Mouse (Mus musculus): ENCODE data around the gene Pkd1l2. TPM values are rescaled to one million over a fixed set of nuclear protein-coding genes. Genes with fewer than 3 reads are reported as not detected.

The Pkd1l2 gene
- total RNA-seq, 1 experiment, result 1.5 TPM

- in situ Hi-C loops (cut with MboI; ENCODE audit: low sequenced_read_pairs in 2 of 2, unreplicated experiment in 2 of 2), result no loop called here
- TF ChIP-seq CHD2 (IDR thresholded peaks at IDR 0.05; ENCODE audit: low read depth, low read length), result no peak
- no peak for TF ChIP-seq ZC3H11A (IDR thresholded peaks at IDR 0.05; ENCODE audit: borderline replicate concordance, low read depth, low read length)
- no peak for TF ChIP-seq HCFC1 (IDR thresholded peaks at IDR 0.05; ENCODE audit: borderline replicate concordance, insufficient read depth, low read length)
- TF ChIP-seq ZNF384 (IDR thresholded peaks at IDR 0.05; ENCODE audit: low read depth, low read length), result no peak
- no peak for TF ChIP-seq MAFK (IDR thresholded peaks at IDR 0.05; ENCODE audit: insufficient read depth, low read depth, low read length)
- no peak overlapping the region for H3K9ac ChIP-seq (ENCODE audit: insufficient read depth, low read depth, low read length, poor library complexity, severe bottlenecking)
- H3K4me1 ChIP-seq (ENCODE audit: control insufficient read depth in 2 of 2, insufficient read depth in 2 of 2, low read length in 2 of 2, poor library complexity in 1 of 2), result no peaks in the 10 kb centered on the region
- DNase-seq (ENCODE audit: low read depth, low spot score), result no peak
- no peaks in the 10 kb centered on the region for H3K36me3 ChIP-seq (ENCODE audit: control insufficient read depth, insufficient read depth, low read length, poor library complexity, severe bottlenecking)
- H3K4me3 ChIP-seq (ENCODE audit: insufficient read depth in 1 of 2, low read depth in 1 of 2, low read length in 2 of 2, poor library complexity in 1 of 2, severe bottlenecking in 1 of 2), result no peak overlapping the region
- no peak overlapping the region for H3K27ac ChIP-seq (ENCODE audit: insufficient read depth, low read depth, low read length, poor library complexity, severe bottlenecking)
- H3K9me3 ChIP-seq (ENCODE audit: control insufficient read depth, insufficient read depth, low read depth, low read length), result no peaks in the 10 kb centered on the region
Observed at GRCm38 (mm10) chr8:117097051-117097563, 14.9 kb upstream of the Pkd1l2 start.

GRCm38 (mm10) chr8:117095647-117096046 lies 13.4 kb upstream of the Pkd1l2 start, which contains the start of gene Bco1:
Bco1 (plus strand) TSS chr8:117095854.
- Histone ChIP-seq H3K9me3 (ENCODE audit: control insufficient read depth, insufficient read depth, low read depth, low read length) (no peaks in the 10 kb centered on the region), H3K9ac (ENCODE audit: insufficient read depth, low read depth, low read length, poor library complexity, severe bottlenecking) (no peak within 1 kb of the TSS), H3K4me1 (ENCODE audit: control insufficient read depth in 2 of 2, insufficient read depth in 2 of 2, low read length in 2 of 2, poor library complexity in 1 of 2) (no peaks in the 10 kb centered on the region), H3K36me3 (ENCODE audit: control insufficient read depth, insufficient read depth, low read length, poor library complexity, severe bottlenecking) (no peaks in the 10 kb centered on the region), H3K4me3 (ENCODE audit: insufficient read depth in 1 of 2, low read depth in 1 of 2, low read length in 2 of 2, poor library complexity in 1 of 2, severe bottlenecking in 1 of 2) (no peak within 1 kb of the TSS), H3K27ac (ENCODE audit: insufficient read depth, low read depth, low read length, poor library complexity, severe bottlenecking) (no peak within 1 kb of the TSS)
- TF ChIP-seq ZNF384 (IDR thresholded peaks at IDR 0.05; ENCODE audit: low read depth, low read length), result no peak
- in situ Hi-C loops (cut with MboI; ENCODE audit: low sequenced_read_pairs in 2 of 2, unreplicated experiment in 2 of 2), result no loop called here
- DNase-seq (ENCODE audit: low read depth, low spot score), result no peak

- no peak for DNase-seq (ENCODE audit: low read depth, low spot score)
- TF ChIP-seq CHD2 (IDR thresholded peaks at IDR 0.05; ENCODE audit: low read depth, low read length), result no peak
- TF ChIP-seq HCFC1 (IDR thresholded peaks at IDR 0.05; ENCODE audit: borderline replicate concordance, insufficient read depth, low read length), result no peak
- TF ChIP-seq ZC3H11A (IDR thresholded peaks at IDR 0.05; ENCODE audit: borderline replicate concordance, low read depth, low read length), result no peak
- no peak for TF ChIP-seq ZNF384 (IDR thresholded peaks at IDR 0.05; ENCODE audit: low read depth, low read length)
- TF ChIP-seq MAFK (IDR thresholded peaks at IDR 0.05; ENCODE audit: insufficient read depth, low read depth, low read length), result no peak
- Histone ChIP-seq H3K4me1 (ENCODE audit: control insufficient read depth in 2 of 2, insufficient read depth in 2 of 2, low read length in 2 of 2, poor library complexity in 1 of 2) (no peaks in the 10 kb centered on the region), H3K27ac (ENCODE audit: insufficient read depth, low read depth, low read length, poor library complexity, severe bottlenecking) (no peak overlapping the region), H3K4me3 (ENCODE audit: insufficient read depth in 1 of 2, low read depth in 1 of 2, low read length in 2 of 2, poor library complexity in 1 of 2, severe bottlenecking in 1 of 2) (no peak overlapping the region), H3K36me3 (ENCODE audit: control insufficient read depth, insufficient read depth, low read length, poor library complexity, severe bottlenecking) (no peaks in the 10 kb centered on the region), H3K9me3 (ENCODE audit: control insufficient read depth, insufficient read depth, low read depth, low read length) (no peaks in the 10 kb centered on the region), H3K9ac (ENCODE audit: insufficient read depth, low read depth, low read length, poor library complexity, severe bottlenecking) (no peak overlapping the region)
- in situ Hi-C loops (cut with MboI; ENCODE audit: low sequenced_read_pairs in 2 of 2, unreplicated experiment in 2 of 2), result no loop called here
Observed at GRCm38 (mm10) chr8:117094053-117094452, 11.8 kb upstream of the Pkd1l2 start.

GRCm38 (mm10) chr8:117089802-117090201 lies 7.6 kb upstream of the Pkd1l2 start:
- in situ Hi-C loops (cut with MboI; ENCODE audit: low sequenced_read_pairs in 2 of 2, unreplicated experiment in 2 of 2), result no loop called here
- no peaks in the 10 kb centered on the region for H3K4me1 ChIP-seq (ENCODE audit: control insufficient read depth in 2 of 2, insufficient read depth in 2 of 2, low read length in 2 of 2, poor library complexity in 1 of 2)
- TF ChIP-seq ZC3H11A (IDR thresholded peaks at IDR 0.05; ENCODE audit: borderline replicate concordance, low read depth, low read length), result no peak
- no peak for TF ChIP-seq HCFC1 (IDR thresholded peaks at IDR 0.05; ENCODE audit: borderline replicate concordance, insufficient read depth, low read length)
- TF ChIP-seq CHD2 (IDR thresholded peaks at IDR 0.05; ENCODE audit: low read depth, low read length), result no peak
- TF ChIP-seq MAFK (IDR thresholded peaks at IDR 0.05; ENCODE audit: insufficient read depth, low read depth, low read length), result no peak
- TF ChIP-seq ZNF384 (IDR thresholded peaks at IDR 0.05; ENCODE audit: low read depth, low read length), result no peak
- DNase-seq (ENCODE audit: low read depth, low spot score), result no peak
- H3K4me3 ChIP-seq (ENCODE audit: insufficient read depth in 1 of 2, low read depth in 1 of 2, low read length in 2 of 2, poor library complexity in 1 of 2, severe bottlenecking in 1 of 2), result no peak overlapping the region
- H3K9me3 ChIP-seq (ENCODE audit: control insufficient read depth, insufficient read depth, low read depth, low read length), result no peaks in the 10 kb centered on the region
- no peak overlapping the region for H3K9ac ChIP-seq (ENCODE audit: insufficient read depth, low read depth, low read length, poor library complexity, severe bottlenecking)
- no peaks in the 10 kb centered on the region for H3K36me3 ChIP-seq (ENCODE audit: control insufficient read depth, insufficient read depth, low read length, poor library complexity, severe bottlenecking)
- no peak overlapping the region for H3K27ac ChIP-seq (ENCODE audit: insufficient read depth, low read depth, low read length, poor library complexity, severe bottlenecking)

- in situ Hi-C loops (cut with MboI; ENCODE audit: low sequenced_read_pairs in 2 of 2, unreplicated experiment in 2 of 2), result no loop called here
- no peaks in the 10 kb centered on the region for H3K9me3 ChIP-seq (ENCODE audit: control insufficient read depth, insufficient read depth, low read depth, low read length)
- no peaks in the 10 kb centered on the region for H3K4me1 ChIP-seq (ENCODE audit: control insufficient read depth in 2 of 2, insufficient read depth in 2 of 2, low read length in 2 of 2, poor library complexity in 1 of 2)
- no peak for TF ChIP-seq HCFC1 (IDR thresholded peaks at IDR 0.05; ENCODE audit: borderline replicate concordance, insufficient read depth, low read length)
- TF ChIP-seq ZC3H11A (IDR thresholded peaks at IDR 0.05; ENCODE audit: borderline replicate concordance, low read depth, low read length), result no peak
- TF ChIP-seq ZNF384 (IDR thresholded peaks at IDR 0.05; ENCODE audit: low read depth, low read length), result no peak
- TF ChIP-seq CHD2 (IDR thresholded peaks at IDR 0.05; ENCODE audit: low read depth, low read length), result no peak
- no peak for TF ChIP-seq MAFK (IDR thresholded peaks at IDR 0.05; ENCODE audit: insufficient read depth, low read depth, low read length)
- DNase-seq (ENCODE audit: low read depth, low spot score), result no peak
- no peak overlapping the region for H3K9ac ChIP-seq (ENCODE audit: insufficient read depth, low read depth, low read length, poor library complexity, severe bottlenecking)
- H3K36me3 ChIP-seq (ENCODE audit: control insufficient read depth, insufficient read depth, low read length, poor library complexity, severe bottlenecking), result no peaks in the 10 kb centered on the region
- no peak overlapping the region for H3K4me3 ChIP-seq (ENCODE audit: insufficient read depth in 1 of 2, low read depth in 1 of 2, low read length in 2 of 2, poor library complexity in 1 of 2, severe bottlenecking in 1 of 2)
- H3K27ac ChIP-seq (ENCODE audit: insufficient read depth, low read depth, low read length, poor library complexity, severe bottlenecking), result no peak overlapping the region
Observed at GRCm38 (mm10) chr8:117087036-117087435, 4.8 kb upstream of the Pkd1l2 start.

Data from ES-E14 (cell line).